Mouse (Mus musculus): ENCODE results near the gene Tmem136.
"Not testable (repeated sequence)": the region's sequence is repeated elsewhere in the genome, so short reads cannot be mapped to it uniquely, and the experiment has no call there.

The Tmem136 gene

DNA sequence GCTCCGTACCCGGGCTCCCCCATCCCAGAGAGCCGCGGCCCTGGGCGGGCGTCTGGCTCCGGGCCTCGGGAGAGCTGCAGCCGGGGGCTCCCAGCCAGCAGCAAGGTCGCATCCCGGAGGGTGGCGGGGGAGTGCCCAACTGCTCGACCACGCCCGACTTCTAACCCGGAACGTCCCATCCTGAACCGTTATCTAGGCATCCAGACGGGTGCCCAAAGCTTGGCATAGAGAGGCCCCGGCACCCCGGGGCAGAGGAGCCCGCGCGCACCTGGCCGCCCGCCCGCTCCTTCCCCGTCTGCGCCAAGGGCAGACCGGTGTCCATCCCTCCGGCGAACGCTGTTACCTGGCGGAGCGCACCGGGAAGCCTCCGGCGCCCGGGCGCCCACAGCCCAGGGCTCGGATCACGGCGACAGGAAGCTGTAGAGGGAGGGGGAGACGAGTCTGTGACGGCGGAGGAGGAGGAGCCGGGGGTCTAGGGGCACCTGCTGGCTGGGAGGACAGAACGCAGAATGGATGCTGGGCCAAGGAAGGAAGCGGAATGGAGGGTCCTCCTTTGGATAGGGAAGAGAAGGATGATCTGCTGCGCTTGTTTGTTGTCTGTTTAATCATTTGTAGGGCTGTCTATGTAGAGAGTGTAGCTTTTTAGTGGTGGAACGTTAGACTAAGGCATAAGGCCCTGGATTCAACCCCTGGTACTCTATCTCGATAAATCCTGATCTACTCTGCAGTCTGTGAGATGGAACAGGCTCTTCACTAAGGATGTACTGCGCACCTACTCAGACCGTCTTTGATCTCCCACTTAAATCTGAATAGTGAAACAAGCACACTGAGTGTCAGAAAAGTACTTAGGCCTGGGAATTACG lies at the start of gene Tmem136:
Tmem136 (minus strand) TSS at position 437 of the 863 bp plus-strand sequence.
- peak; percentile 76 for DNase-seq (ENCODE audit: low spot score)

DNA sequence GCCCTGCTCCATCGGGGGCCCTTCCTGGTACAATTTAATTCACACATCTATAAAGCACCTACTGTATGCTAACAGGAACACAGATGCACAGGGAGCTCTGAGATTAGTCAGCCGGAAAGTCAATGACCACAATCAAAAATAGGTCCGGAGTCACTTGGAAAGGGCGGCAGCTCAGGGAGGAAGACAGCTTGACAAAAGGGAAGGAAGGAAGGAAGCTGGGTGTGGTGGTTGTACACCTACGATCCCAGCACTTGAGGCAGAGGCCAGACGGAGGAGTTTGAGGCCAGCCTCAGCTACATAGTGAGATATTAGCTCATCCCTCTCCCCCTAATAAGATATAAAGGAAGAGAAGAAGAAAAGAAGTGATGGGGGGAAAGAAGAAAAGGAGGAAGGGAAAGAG lies 39.6 kb upstream of the Tmem136 start:
- no peak for DNase-seq (ENCODE audit: low spot score)

DNA sequence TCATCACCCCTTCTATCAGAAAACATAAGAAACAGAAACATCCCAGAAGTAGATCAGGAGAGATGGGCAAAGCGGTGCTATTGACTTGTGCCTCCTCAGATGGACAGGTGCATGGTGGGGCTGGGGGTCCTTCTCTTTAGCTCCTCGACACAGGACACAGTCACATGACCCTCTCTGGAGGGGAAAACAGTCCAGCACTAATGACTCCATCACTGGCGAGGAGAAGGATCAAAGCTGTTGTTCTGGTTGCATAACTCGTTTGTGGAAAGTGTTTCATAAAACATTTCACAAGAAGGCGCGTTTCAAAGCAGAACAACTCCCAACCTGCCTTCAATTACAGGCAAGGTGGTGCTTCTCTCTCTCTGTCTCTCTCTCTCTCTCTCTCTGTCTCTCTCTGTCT lies 35.4 kb upstream of the Tmem136 start:
- no peak for DNase-seq (ENCODE audit: low spot score)

DNA sequence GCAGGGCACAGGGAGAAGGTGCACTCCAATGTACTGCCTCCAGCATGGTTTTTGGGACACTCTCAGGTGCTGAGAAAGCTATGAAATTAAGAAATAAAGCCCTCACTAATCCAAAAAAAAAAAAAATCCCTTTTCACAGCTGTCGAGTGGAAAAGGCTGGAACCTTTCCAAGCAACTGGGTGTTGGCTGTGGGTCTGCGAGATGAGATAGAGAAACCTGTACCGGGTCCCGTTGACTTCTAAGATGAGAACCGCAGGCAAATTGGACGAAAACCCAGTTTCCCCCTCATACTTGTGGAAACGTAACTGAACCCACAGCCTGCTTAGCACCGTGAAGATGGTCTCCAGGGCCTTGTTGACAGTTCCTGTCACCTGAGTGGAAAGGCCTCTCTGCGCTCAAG lies 34.6 kb upstream of the Tmem136 start:
- DNase-seq (ENCODE audit: low spot score), result no peak

DNA sequence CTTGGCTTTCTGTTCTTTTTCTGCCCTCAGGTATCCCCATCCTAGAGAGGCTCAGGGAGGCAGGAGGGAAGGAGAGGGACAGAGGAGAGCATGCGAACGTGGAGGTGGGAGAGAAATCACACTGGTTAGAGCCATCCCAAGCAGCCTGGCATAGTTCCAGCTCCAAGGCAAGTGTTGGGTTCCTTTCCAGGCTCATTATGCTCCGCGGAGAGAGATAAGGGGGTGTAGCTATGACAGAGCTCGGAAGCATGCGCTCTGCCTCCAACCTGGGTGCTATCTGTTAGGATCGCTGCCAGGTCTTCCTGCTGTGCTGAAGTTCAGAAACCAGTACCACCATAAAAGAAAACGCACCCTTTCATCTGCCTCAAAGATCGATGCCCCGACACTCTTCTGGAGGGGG lies 33.7 kb upstream of the Tmem136 start:
- no peak for DNase-seq (ENCODE audit: low spot score)

DNA sequence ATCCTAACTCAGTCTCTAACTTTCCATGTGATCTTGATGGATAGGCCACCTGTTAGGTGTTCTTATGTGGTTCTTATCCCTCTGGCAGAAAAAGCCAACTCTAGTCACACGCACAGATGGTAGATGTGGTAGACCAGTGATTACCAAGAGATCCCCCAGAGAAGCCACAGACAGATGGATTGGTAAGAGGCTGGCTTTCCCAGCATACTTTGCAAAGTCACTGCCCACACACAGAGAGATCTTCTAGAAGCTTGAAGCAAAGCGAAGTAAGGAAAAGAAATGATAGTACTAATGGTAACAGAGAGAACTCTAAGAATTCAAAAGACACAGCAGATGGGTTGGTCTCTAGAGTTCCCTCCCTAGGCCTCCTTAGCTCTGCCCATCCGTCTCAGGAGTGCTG lies 33.1 kb upstream of the Tmem136 start:
- no peak for DNase-seq (ENCODE audit: low spot score)

DNA sequence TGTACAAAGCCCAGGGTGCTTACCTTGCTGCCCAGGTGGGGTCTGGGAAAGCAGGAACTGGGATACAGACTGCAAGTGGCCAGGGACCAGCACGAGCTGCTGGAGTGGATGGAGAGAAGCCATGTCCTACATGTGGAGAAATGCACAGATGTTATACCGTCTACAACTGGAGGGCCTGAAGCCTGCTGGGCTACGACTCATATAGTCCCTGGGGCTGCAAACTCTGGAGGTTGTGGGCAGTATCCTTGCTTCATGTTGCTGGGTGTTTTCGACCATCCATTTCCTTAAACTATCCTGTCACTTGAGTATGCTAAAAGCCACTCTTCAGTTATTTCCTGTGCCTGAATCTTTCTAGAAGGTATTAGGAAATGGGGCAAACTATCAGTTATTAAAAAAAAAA lies 28.8 kb upstream of the Tmem136 start:
- DNase-seq (ENCODE audit: low spot score), result no peak

DNA sequence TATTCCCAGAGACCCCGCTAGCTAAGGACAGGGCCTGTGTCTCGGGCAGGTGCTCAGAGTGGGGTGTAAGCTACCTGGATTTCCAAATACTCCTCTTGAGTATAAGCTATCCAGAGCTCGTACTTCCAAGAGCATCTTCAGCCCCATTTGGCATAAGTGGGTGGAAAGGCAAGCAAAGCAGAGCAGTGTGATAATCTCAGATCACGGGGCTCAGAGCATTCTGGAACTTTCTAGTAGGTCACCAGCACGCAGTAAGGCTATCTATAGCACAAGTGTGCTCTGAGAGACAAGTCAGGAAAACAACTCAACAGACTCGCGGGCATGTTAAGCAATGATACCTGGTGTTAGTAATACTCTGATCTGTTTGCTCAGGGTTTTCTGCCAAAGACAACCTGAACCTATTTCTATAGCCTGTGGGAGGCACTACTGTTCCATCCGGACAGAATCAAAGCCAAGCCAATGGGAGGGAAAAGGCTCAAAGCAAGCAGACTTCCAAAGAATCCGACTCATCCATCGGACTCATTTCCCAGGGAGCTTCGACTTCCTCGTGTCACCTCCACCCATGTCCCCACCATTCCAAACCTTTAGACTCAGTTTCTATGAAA lies 27.9 kb upstream of the Tmem136 start:
- DNase-seq (ENCODE audit: low spot score), result peak; percentile 11

DNA sequence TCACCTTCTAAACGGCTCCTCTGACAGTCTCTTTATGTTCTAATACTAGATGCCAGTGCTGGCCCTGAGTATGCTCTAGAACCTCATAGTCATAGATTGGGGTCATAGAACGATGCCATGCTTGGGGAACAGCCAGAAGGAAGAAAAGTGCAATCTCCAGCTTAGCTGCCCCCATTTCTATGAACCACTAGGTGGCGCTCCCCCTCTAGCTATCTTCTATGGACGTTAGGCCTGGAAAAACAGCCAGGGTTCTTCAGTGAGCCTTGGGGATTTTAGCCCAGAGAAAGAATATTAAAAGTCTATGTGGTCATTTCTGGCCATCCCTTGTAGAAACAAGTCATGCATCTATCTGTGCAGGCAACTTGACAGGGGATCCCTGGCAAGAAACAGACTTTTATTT lies 25.5 kb upstream of the Tmem136 start:
- DNase-seq (ENCODE audit: low spot score), result peak; percentile 89

DNA sequence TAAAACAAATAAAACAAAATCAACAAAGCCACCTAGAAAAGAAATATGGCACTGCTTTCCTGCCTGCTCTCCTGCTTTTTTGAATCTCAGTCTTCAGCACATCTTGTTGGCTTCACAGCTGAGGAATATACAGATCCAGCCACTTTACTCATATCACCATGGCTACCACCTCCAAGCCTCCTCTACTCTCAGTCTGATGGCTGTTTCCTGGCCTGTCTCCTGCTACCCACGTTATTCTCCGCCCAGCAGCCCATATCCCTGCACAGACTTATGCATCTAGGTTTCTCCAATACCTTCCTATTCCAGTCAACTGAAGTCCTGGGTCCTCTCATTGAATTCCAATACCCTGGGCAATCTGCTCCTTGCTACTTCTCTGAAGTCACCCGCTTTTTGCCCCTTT lies 17.2 kb upstream of the Tmem136 start:
- no peak for DNase-seq (ENCODE audit: low spot score)

DNA sequence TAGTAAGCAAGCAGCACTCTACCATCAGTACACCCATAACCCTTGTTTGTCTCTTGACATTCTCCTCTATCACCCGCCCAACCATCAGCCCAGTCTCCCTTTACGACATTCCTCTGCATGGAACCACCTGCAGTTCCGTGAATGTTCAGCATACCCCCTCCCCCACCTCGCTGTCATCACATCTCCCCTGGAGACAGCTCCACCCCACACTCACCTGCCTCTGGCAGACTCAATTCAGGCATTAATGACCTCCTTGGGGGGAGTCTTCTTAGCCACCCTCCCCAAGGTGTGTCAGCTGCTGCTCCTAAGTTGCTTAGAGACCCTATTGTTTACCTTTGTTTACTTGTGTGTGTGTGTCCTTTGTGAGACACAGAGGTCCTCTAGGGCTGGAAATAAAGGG lies 16.0 kb upstream of the Tmem136 start:
- DNase-seq (ENCODE audit: low spot score), result no peak

DNA sequence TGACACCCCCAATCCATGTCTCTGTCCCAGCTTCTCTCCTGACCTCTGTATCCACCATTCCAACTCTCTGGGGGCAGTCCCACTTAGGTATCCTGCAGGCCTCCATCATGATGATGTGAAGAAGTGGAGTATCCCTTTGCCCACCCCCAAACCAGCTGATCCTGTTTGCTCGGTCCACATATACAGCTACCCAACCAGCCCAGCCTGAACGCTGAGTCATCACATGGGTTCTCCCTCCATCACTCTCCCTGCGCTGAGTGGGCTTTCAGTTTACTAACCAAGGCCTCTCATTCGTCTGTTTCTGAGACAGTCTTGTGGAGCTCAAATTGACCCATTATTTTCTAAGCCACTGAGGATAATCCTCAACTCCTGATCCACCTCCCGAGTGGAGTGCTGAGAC lies 15.6 kb upstream of the Tmem136 start:
- DNase-seq (ENCODE audit: low spot score), result no peak

DNA sequence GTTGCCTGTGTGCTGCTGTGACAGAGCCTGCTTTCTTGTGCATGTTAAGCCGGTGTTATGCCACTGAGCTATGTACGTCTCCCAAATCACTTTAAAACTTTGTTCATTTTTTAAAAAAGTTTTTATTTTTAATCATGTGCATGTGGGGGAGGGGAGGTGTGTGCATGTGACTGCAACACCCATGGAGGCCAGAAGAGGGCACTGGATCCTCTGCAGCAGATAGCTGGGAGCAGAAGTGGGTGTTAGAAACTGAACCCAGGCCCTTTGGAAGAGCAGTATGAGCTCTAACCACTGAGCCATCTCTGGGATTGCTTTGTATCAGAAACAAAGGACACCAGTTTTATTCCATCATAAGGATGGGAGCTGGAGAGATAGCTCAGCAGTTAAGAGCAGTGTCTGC lies 14.3 kb upstream of the Tmem136 start:
- no peak for DNase-seq (ENCODE audit: low spot score)

DNA sequence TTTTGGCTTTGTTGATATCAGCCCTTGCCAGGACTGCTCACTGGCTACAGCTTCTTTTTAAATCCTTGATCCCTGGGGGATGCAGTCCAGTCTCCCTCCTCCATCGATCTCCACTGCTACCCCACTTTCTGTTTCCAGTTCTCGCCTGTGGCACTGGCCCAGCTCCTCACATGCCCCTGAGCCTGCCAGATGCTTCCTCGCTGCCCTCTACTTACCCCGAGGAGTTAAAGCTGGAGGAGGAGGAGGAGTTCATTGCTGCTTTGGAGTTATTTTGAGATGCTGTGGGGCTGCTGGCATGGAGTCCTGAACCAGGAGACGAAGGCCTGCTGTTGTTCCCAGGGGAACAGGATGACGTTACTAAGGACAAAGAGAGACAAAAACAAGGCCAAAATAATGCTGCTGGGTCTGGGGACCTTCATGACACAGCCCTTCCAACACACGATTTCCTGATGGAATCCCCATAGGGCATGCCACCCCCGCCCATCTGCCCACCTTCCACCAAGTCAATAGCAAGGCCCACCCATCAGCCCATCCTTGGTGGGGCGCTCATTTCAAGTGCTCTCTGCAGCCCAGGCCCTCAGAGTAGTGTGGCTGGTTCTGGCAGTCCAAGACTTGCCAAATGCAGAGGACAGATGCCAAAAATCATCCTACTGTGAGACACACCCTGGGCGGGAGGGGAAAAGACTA lies 10.9 kb upstream of the Tmem136 start:
- DNase-seq (ENCODE audit: low spot score), result no peak

DNA sequence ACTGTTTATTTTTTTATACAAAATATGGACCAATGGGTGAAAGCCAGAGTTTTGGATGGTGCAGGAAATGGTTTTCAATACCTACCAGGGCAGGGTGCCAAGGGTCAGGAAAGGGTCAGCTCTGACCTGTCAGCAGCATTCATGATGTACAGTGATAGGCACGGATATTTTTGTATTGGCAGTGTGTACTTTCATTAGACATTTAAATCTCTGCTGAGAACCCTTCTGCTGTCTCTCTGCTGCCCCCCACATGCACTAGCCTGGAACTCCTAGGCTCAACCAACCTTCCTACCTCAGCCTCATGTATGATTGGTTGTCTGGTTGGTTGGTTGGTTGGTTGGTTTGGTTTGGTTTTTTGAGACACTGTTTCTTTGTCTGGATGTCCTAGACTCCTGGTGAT lies 6.0 kb upstream of the Tmem136 start:
- no peak for DNase-seq (ENCODE audit: low spot score)

DNA sequence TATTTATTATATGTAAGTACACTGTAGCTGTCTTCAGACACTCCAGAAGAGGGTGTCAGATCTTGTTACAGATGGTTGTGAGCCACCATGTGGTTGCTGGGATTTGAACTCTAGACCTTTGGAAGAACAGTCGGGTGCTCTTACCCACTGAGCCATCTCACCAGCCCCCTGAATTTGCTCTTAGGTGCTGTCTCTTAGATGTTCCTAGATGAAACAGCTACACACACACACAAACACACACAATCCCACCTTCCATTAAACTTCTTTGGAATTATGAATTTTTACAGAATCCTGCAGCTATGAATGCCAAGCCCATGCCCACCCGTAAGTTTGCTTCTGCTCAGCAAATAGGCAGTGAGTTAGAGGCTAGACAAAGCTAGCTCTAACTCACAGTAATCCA lies 5.6 kb upstream of the Tmem136 start:
- not testable (repeated sequence) for DNase-seq (ENCODE audit: low spot score)

DNA sequence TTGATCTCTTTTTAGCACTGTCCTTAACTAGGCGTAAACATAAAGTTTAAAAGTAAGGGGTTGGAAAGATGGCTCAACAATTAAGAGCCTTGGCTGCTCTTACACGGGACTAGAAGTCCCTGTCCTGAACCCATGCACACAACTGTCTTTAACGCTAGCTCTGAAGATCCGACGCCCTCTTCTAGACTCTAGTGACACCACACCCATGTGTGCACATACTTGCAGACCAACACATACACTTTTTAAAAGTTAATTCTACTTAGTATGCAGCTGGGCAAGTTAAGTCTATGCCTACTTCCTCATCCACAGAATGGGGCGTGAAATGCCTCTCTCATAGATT lies 597 bp upstream of the Tmem136 start:
- no peak for DNase-seq (ENCODE audit: low spot score)

DNA sequence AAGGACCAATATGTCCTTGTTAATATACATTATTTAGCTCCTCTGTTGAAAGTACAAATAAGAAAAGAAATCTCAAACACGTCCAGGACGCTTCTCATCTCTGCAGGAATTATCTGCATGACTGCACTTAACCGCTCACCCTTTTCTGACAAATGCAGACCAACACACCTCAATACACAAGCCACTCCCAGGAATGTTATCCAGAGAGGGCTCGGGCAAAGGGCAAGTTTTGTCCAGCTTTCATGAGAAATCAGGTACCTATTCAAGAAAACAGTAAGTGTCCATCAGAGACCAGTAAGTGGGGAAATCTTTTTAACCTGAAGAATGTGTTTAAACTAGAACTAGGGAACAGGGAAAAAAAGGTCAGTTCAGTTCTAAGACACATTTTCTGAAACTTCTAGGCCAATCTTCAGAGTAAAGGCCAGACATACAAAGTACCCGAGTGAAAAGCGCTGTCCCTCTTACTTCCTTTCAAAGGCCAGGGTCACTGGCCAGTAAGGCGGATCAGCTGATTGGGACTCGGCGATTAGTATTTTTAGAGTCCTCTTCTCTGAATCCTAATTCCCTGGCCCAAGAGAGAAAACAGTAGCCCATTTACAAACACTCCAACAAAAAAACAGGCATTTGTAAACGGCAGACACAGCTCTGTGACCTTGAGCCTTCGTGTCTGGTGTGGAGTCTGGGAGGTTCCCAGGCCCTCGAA lies 788 bp downstream of the Tmem136 start:
- peak; percentile 18 for DNase-seq (ENCODE audit: low spot score)

DNA sequence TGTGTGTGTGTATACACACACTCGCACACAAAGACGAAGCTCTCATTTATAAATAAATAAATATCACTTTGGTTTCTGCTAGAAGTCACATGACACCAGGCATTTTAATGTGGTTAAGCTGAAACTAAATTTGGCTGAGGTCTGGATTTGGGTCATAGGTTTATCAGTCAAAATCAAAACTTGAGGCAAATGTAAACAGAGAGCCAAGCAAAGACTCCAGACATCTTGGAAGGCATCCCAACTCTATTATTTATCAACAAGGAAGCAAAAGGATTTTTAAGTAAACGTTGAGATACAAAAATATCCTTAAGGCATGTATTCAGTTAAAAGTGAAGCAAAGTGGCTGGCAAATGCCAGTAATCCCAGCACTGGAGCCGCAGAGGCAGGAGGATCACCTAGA lies 1.5 kb downstream of the Tmem136 start:
- DNase-seq (ENCODE audit: low spot score), result no peak

DNA sequence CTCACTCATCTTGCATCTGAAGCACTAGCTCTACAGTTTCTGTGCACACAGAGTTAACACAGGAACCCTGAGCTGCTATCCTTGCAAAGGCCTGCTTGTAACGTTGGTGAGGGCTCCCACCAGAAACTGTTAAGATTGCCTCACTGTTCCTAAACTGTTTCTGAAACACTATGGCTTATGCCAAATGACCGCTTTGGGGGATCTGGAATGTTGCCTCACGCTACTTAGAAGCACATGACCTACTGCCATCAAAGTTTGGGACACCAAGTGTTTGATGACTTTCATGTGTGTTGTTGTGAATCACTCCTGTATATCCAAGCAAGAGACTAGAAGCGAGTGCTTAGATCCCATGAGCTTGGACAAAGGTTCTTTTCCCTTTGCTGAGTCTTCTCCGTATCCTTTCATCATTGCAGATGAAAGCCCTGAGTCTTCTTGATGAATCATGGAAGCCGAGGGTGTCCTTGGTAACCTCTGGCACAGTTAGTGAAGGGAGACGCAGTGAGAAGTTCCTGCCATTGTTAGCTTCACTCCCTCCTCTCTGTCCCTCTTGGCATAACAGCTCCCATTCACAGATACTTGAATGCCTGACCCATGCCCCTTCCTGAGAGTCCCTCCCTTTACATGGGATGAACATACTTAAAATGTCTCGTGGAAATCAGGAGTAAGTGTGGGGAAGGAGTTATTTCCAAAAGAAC lies 5.9 kb downstream of the Tmem136 start:
- DNase-seq (ENCODE audit: low spot score), result no peak

DNA sequence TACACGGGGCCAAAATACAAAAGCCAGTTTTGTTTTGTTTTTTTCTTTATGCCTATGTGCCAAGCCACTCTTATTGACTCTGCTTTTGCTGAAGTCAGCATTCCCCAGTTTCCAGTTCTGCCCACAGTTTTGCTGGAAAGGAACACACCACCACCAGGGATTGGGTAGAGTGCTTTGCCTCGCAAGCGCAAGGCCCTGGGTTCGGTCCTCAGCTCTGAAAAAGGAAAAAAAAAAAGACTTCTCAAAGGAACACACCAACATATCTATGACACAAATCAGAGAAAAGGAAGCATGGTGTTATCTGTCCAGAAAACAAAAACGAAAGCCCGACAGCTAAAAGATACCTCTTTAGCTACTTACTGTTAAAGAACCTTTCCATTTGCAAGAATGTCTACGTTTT lies 7.2 kb downstream of the Tmem136 start:
- DNase-seq (ENCODE audit: low spot score), result no peak

DNA sequence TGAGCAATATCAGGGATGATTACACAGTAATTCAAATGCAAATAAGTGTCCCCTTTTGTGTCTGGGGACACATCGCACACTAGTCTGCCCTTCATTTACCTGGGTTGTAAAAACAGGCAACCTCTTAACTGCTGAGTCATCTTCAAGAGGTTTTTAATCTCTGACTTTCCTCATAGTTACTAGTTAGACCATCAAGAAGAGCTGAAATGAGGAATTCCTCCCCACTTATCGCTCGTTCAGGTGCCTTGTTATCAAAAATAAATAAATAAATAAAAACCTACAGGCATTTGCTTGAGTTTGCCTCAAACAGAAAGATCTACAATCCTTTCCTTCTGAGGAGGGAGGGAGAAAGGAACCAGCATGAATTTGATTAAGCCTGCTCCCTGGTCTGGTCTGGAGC lies 7.6 kb downstream of the Tmem136 start:
- no peak for DNase-seq (ENCODE audit: low spot score)

All from retina, embryonic 14.5 days (tissue).